Mouse (Mus musculus): ENCODE measurements around the gene Sqstm1.

GRCm38 (mm10) chr11:50234606-50235005 lies 24.0 kb upstream of the Sqstm1 start:
- TF ChIP-seq POLR2A (IDR thresholded peaks at IDR 0.05; ENCODE audit: low read depth, low read length) (no peak), CTCF (IDR thresholded peaks at IDR 0.05; ENCODE audit: borderline replicate concordance, insufficient read depth, low read length) (no peak)
